Mouse (Mus musculus): Measurements from ENCODE around the gene Letm1.

Gene Letm1

DNA sequence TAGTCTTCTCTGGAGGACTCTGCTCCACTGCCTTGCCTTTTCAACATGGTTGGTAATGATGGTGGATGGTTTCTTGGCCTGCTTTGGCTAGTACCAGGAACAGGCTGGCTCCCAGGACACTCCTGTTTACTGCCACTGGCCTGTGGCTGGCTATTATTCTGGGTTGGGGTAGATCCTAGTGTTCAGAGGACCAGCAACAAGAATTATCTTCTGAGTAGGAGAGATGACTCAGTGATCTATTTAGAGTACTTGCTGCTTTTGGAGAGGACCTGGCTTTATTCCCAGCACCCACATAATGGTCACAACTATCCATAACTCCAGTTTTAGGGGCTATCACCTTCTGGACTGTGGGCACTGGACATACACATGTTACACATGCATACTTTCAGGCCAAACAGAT lies 44.3 kb downstream of the Letm1 start:
- DNase-seq (ENCODE audit: low spot score) = no peak

- DNase-seq (ENCODE audit: low spot score) = peak; percentile 67
Observed at GRCm38 (mm10) chr5:33737903-33738321, 44.7 kb downstream of the Letm1 start.

GRCm38 (mm10) chr5:33736230-33736629 lies 46.4 kb downstream of the Letm1 start:
- DNase-seq (ENCODE audit: low spot score) = no peak

DNA sequence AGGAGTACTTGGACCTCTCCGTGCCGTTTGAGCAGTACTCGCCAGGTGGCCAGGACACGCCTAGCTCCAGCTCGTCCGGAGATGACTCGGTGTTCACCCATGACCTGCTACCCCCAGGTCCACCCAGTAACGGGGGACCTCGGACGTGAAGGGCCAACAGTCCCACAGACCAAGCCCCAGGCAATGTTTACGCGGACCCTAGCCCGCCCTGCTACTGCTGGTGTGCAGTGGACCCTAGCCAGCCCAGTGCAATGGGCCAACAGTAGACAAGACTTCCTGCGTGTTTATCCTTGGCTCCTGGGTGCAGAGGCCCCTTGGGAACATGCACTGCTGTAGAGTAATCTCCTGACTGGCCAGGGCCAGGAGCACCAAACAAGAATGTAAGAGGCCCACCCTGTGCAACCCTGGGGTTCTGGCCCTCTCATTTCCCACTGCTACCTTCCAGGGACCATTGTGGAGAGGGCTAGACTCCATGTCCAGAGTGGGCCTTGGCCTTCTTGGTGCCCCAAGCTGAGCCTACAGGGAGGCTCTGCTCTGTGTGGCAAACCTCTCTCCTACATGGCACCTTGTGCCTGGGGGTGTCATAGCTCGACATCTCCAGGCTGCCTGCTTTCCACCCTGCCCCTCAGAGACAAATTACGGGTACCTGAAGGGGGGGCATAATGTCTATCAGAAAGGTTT lies 47.1 kb downstream of the Letm1 start:
- no peak for DNase-seq (ENCODE audit: low spot score)

GRCm38 (mm10) chr5:33733837-33734236 lies 48.8 kb downstream of the Letm1 start:
- DNase-seq (ENCODE audit: low spot score) = no peak

DNA sequence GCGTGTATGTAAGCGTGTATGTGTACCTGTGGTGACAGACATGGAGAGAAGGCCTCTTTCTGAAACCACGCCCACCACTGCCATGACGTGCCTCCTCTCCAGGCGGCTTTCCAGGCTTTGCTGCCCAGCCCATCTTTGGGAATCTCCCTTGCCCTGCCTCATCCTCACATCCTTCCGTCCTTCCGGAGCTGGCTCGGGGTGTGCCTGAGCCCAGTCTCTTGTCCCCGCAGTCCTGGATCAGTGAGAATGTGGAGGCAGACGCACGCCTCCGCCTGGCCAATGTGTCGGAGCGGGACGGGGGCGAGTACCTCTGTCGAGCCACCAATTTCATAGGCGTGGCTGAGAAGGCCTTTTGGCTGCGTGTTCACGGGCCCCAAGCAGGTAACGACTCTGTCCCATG lies 51.6 kb downstream of the Letm1 start:
- no peak for DNase-seq (ENCODE audit: low spot score)

GRCm38 (mm10) chr5:33730516-33730915 lies 52.1 kb downstream of the Letm1 start:
- no peak for DNase-seq (ENCODE audit: low spot score)

DNA sequence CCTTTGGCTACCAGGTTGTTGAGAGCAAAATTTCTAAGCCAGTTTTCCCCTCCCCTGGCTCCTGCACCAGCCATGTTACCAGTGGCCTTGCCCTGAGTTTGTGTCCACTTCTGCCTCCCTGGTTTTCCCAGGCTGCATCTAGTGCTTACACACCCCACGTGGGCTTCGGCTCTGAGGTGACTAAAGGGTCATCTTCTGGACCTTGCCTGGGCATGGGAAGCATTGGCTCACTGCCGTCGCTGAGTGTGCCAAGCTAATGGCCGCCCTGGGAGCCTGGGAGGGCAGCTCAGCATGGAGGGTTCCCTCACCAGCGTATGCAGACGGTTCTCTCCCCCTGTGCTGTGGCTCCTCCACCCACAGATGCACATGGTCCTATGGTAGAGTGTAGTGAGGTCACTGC lies 53.8 kb downstream of the Letm1 start:
- DNase-seq (ENCODE audit: low spot score) = no peak

DNA sequence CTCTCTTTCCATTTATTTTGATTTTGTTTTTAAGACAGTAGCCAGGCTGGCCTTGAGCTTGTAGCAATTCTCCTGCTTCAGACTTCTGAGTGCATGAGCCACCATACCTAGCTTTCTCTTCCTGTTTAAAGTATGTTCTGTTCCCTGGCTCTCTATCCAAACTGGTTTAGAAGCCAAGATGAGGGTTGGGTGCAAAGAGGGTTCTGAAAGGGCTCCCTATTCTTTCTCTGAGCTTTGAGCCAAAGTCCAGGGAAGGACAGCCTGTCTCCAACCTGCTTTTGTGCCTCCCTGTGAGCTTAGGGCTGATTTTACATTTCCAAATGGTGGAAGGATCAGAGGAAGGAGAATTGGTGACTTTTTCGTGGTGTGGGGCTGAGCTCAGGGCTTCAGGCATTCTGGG lies 55.7 kb downstream of the Letm1 start:
- no peak for DNase-seq (ENCODE audit: low spot score)

GRCm38 (mm10) chr5:33726081-33726647 lies 56.5 kb downstream of the Letm1 start:
- DNase-seq (ENCODE audit: low spot score) = no peak

DNA sequence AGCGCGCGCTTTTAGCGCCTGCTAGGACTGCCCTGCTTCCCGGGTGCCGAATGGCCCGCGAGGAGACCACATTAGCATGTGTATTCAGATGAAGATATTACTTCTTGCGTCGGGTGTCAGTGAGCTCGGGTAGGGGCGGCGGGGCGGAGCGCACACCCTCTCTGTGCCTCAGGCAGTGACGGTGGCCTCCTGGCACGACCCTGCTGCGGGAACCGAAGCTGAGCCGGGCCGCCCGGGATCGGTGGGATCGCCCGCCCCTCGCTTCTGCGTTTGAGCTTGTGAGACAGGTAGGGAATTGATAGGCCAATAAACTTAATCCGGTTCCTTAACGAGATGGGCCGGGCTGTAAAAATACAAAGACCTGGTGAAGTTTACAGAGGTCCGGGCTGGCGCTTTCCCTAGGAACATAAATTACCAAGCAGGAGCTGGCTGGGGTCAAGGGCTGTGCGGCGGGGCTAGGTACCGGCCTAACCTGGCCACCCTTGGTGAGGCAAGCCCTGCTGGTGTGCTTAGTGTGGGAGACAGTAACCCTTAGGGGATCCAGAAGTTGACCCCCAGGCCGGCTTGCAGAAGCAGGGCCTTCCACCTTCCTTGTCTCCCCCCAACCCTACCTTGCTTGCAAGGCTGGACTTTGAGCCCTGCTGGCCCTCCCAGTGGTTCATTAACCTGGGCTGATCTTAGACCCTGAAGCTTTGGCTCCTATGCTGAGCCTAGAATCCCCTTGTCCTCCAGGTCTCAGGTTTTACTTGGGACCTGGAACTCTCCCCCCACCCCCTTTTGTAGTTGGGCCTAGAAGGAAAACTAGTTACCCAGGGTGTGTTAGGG lies 58.8 kb downstream of the Letm1 start:
- DNase-seq (ENCODE audit: low spot score) = no peak

DNA sequence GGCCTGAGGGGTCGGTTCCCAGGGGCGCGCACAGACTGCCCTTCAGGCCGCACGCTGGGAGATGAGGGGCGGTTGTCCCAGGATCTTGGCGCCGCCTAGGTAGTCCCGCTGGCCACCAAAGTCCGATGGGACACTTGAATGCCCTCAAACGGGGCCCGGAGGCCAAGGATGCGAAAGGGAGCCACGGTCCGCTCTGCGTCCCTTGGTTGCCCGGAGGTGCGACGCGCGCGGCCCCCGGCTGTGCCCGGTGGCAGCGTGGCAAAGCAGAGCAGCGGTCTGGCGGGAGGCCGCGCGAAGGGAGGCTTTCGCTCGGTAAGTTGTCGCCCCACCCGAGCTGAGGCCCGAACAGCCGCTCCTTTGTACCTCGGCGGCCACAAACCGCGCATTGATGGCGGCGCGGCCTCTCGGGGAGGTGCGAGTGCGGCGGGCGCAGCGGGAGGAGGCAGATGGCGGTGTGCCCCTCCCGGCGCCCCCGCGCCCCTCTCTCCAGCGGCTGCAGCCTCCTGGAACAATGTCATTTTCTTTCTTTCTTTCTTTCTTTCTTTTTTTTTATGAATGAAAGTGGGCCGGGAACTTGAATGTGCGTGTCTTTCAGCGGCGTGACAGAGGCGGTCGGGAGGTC lies 59.5 kb downstream of the Letm1 start:
- DNase-seq (ENCODE audit: low spot score) = no peak

DNA sequence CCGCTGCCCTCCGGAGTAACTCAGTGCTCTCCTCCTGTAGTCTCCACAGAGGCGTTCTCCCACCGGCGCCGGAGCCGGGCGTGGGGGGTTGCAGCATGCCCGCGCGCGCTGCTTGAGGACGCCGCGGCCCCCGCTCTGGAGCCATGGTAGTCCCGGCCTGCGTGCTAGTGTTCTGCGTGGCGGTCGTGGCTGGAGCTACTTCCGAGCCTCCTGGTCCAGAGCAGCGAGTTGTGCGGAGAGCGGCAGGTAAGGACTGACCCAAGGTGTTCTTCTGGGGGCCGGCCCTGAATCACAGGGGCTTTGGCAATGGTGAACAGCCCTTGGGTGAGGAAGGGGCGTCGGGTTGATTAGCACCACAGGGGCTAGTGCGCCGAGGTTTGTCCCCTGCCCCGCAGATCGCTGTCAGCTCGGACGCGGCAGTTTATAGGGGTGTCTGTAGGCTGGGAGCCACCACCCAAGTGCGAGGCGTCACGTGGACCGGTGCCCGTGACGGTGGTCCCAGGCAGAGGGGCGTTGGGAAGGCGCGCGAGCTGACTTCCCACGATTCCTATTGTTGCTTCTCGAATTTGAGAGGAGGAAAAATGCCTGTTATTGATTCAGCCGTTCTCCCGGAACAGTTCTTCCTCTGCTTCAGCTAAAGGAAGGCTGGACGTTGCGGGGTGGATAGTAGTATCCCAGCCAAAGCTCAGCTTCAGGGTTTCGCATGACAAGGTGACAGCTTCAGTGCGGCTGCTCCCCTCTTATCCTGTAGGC lies 60.2 kb downstream of the Letm1 start:
- DNase-seq (ENCODE audit: low spot score) = no peak

DNA sequence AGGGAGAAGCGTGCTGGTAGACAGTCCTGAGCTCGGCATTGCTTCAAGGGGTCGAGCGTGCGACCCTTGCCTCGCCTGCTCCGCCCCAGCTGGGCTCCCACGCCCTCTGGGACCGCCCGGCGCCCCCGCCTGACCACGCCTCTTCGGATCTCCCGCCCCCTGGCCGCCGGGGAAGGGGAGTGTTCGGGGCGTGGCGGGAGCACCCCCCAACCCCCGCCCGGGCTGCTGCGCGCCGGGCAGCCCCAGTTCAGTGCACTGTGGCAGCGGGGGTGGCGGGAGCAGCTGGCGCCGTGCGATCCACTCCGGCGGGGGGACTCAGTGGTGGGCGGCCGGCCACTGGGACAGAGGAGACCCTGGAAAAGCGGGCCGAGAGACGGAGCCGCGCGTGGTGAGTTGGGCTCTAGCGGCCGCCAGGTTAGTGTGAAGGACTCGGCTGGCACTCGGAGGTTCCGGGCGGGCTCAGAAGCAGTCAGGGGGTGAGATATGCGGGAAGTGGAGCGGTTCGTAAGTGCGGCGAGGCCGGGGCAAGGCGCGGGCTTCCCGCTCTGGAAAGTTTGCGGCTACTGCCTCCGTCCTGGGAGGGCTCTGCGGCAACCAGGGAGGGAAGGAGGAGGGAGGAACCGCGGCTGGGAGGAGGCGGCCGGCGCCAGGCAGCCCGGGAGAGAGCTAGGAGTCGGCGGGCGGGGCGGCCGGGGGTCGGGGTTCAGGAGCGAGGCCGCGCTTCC lies 60.9 kb downstream of the Letm1 start, which contains the start of gene Fgfr3:
Fgfr3 (plus strand) TSS at position 134 of the 725 bp plus-strand sequence.
- peak; percentile 77 for DNase-seq (ENCODE audit: low spot score)

DNA sequence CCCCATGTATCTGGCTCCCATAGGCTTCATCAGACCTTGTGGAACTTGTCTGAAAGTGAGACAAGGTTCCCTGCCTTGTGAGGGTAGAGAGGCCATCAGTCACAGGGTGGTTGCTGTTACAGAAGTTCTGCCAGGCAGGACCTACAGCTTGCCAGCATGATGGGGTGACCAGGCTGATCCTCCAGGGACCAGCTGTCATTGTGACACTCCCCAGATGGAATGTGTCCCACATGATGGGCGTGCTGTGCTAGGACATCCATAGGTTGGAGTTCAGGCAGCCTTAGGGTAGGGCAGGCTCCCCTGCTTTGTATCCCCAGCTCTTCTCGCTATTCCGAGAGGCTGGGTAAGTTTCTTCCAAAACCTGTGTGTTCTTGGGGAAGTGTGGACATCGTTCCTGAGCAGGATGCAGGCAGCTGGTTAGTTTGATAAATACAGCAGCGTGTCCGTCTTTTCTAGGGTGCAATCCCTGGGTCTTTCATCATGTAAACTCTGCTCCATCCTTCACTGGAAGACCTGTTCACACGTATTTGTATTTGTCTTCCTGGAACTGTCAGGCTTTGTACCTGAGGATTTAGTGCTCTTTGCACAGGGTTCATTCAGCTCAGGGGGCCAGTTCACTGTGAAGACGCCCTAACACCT lies 61.6 kb downstream of the Letm1 start:
- no peak for DNase-seq (ENCODE audit: low spot score)

GRCm38 (mm10) chr5:33718460-33718859 lies 64.2 kb downstream of the Letm1 start:
- no peak for DNase-seq (ENCODE audit: low spot score)

- no peak for DNase-seq (ENCODE audit: low spot score)
Observed at GRCm38 (mm10) chr5:33716467-33716866, 66.2 kb downstream of the Letm1 start.

GRCm38 (mm10) chr5:33715182-33715581 lies 67.4 kb downstream of the Letm1 start:
- DNase-seq (ENCODE audit: low spot score) = no peak

DNA sequence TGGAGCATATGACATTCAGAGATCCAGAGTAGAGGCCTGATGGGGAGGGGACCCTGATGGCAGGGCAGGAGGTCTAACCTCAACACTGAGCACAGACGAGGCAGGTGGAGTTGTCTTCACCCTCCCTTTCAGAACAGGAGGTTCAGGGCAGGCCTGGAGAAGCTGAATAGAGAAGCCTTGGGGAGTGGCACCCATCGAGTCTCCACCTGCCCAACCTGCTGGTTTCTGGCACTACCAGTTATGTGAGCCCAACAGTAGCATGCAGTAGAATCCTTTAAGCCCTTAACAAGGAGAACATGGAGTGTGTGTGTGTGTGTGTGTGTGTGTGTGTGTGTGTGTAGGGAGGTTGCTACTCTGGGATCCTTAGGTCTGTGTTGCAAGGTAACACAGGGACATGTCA lies 70.1 kb downstream of the Letm1 start:
- no peak for DNase-seq (ENCODE audit: low spot score)

DNA sequence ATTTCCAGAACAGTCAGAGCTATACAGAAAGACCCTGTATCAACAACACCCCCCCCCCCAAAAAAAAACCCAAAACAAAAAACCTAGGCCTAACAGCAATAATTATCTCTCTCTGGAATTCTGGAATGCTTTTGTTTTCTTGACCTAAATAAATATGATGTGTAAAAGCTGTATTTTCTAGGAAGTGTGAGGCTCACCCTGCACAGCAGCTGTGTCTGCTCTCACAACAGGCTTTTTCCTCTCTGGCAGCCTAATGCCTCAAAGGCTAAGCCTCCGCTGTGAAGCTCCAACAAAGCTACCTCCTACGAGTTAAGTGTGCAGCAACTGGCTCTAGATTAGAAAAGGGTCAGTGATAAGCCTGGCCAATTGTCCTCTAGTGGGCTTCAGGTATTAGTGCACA lies 73.6 kb downstream of the Letm1 start:
- no peak for DNase-seq (ENCODE audit: low spot score)

- DNase-seq (ENCODE audit: low spot score) = no peak
Observed at GRCm38 (mm10) chr5:33707163-33707562, 75.5 kb downstream of the Letm1 start.

Data from ovary, postnatal 36 days (tissue).